Mouse (Mus musculus): Measurements from ENCODE around the gene Sbf2. TPM values are rescaled to one million over a fixed set of nuclear protein-coding genes. Genes with fewer than 3 reads are reported as not detected.
"Not testable (repeated sequence)": the region's sequence is repeated elsewhere in the genome, so short reads cannot be mapped to it uniquely, and the experiment has no call there.

The Sbf2 gene
- polyA plus RNA-seq, 1 experiment from 2014 or later = 24.7 TPM

DNA sequence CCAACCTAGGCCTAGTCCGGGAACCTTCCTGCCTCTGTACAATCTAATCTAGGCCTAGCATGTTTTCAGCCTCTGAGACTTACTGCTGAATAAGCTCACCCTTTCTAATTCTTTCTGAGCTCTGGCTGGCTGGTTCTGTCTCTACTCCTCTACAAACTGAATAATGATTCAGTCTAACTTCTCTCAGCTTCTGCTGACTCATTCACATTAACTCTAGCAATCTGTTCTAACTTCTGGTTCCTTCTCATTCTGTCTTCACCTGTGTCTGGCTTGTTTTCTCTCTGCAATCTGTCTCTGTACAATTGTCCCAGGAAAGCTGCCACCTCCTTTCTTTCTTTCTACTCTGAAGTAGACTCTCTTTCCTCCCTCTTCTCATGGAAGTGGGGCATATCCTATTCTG lies 59.5 kb downstream of the Sbf2 start:
- Histone ChIP-seq H3K36me3 (ENCODE audit: control insufficient read depth, insufficient read depth, low read length) (no peaks in the 10 kb centered on the region), H3K4me1 (ENCODE audit: control insufficient read depth, insufficient read depth, low read length) (no peaks in the 10 kb centered on the region), H3K9me3 (ENCODE audit: control insufficient read depth, low read length) (no peaks in the 10 kb centered on the region), H3K27me3 (replicated peaks; ENCODE audit: control insufficient read depth, insufficient read depth, low read length) (no peaks in the 10 kb centered on the region), H3K4me2 (ENCODE audit: low read depth, low read length) (no peak overlapping the region), H3K4me3 (ENCODE audit: low read length) (no peak overlapping the region), H3K27ac (ENCODE audit: low read length) (no peak overlapping the region), H3K9ac (ENCODE audit: low read depth, low read length) (no peak overlapping the region)
- ATAC-seq = no peak
- WGBS = 90% methylated on average over 1 of the region's 1 CpGs

DNA sequence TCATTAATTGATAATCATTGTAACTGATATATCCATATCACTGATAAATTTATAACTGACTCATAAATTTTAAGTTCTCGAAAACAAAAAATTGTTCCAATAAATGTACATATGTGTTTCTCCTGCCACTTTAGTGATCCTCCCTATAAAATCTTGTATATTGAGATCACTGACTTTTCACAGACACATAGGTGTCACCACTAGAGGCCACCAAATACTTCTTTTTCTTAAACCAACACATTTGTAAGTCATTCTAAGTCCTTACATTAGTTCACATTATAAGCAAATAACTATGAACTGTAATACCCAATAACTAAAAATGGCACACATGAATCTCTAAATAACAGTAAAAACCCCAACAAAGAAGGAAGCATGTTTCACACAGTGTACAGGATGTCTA lies 66.5 kb downstream of the Sbf2 start:
- no peak overlapping the region for H3K4me2 ChIP-seq (ENCODE audit: low read depth, low read length)
- no peak for ATAC-seq
- 84% methylated on average over 1 of the region's 1 CpGs for WGBS

DNA sequence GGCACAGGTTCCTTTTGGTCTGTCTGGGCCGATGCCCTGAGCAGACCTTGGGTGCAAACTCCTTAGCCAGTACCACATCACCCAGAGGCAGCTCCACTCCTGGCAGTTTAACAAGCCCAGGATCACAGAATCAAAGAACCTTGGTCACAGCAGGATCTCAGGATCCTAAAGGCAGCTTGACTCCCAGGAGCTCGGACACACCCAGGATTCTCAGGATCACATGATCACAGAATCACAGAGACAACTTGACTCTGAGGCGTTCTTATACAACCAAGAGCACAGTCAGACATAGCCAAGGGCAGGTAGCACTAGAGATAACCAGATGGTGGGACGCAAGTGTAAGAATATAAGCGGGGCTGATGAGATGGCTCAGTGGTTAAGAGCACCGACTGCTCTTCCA lies 71.4 kb downstream of the Sbf2 start:
- Histone ChIP-seq H3K4me1 (ENCODE audit: control insufficient read depth, insufficient read depth, low read length) (0 out of 2 replicates have a peak, but pooled peaks cover 3% of the 10 kb centered on the region), H3K36me3 (ENCODE audit: control insufficient read depth, insufficient read depth, low read length) (no peaks in the 10 kb centered on the region), H3K27me3 (replicated peaks; ENCODE audit: control insufficient read depth, insufficient read depth, low read length) (no peaks in the 10 kb centered on the region), H3K9ac (ENCODE audit: low read depth, low read length) (no peak overlapping the region), H3K27ac (ENCODE audit: low read length) (no peak overlapping the region), H3K4me2 (ENCODE audit: low read depth, low read length) (no peak overlapping the region), H3K9me3 (ENCODE audit: control insufficient read depth, low read length) (no peaks in the 10 kb centered on the region), H3K4me3 (ENCODE audit: low read length) (no peak overlapping the region)
- ATAC-seq = no peak
- 83% methylated on average over 6 of the region's 6 CpGs for WGBS

More for the DNA sequence above, 66.5 kb downstream of the Sbf2 start:
- no peaks in the 10 kb centered on the region for H3K36me3 ChIP-seq (ENCODE audit: control insufficient read depth, insufficient read depth, low read length)
- H3K9me3 ChIP-seq (ENCODE audit: control insufficient read depth, low read length) = no peaks in the 10 kb centered on the region
- no peaks in the 10 kb centered on the region for H3K4me1 ChIP-seq (ENCODE audit: control insufficient read depth, insufficient read depth, low read length)
- H3K27me3 ChIP-seq (replicated peaks; ENCODE audit: control insufficient read depth, insufficient read depth, low read length) = no peaks in the 10 kb centered on the region
- no peak overlapping the region for H3K9ac ChIP-seq (ENCODE audit: low read depth, low read length)
- no peak overlapping the region for H3K4me3 ChIP-seq (ENCODE audit: low read length)
- no peak overlapping the region for H3K27ac ChIP-seq (ENCODE audit: low read length)

DNA sequence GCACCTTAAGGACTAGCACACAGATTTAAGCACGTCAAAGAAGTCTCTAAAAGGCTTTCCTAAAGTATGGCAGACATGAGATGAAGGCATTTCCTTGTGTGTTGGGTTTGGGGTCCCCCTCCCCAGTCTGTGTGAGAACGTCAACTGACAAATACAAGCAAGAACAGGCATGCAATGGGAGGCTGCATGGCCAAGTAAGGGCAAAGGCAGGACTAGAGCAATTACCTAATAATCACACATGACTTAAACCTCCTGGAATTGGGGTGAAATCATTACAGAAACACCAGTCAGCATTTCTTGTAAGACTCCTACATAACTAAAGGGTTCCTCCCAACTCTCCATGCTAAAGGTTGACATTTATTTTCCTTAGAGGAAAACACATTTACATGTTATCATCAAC lies 75.5 kb downstream of the Sbf2 start:
- Histone ChIP-seq H3K27ac (ENCODE audit: low read length) (no peak overlapping the region), H3K36me3 (ENCODE audit: control insufficient read depth, insufficient read depth, low read length) (no peaks in the 10 kb centered on the region), H3K9ac (ENCODE audit: low read depth, low read length) (no peak overlapping the region), H3K27me3 (replicated peaks; ENCODE audit: control insufficient read depth, insufficient read depth, low read length) (no peaks in the 10 kb centered on the region), H3K9me3 (ENCODE audit: control insufficient read depth, low read length) (no peaks in the 10 kb centered on the region), H3K4me3 (ENCODE audit: low read length) (no peak overlapping the region), H3K4me2 (ENCODE audit: low read depth, low read length) (no peak overlapping the region), H3K4me1 (ENCODE audit: control insufficient read depth, insufficient read depth, low read length) (0 out of 2 replicates have a peak, but pooled peaks cover 3% of the 10 kb centered on the region)
- 53% methylated on average over 2 of the region's 2 CpGs for WGBS
- ATAC-seq = no peak

DNA sequence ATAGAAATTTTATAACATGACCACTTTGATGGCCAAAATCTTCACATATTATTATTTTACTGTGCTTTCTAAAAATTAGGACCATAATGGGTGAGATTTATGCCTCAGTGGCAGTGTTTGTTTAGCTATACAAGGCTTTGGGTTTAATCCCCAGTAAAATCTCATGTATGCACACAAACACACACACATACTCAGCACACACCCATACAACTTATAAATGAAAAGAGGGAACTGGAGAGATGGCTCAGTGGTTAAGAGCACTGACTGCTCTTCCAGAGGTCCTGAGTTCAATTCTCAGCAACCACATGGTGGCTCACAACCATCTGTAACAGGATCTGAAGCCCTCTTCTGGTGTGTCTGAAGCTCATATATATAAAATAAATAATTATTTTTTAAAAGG lies 84.4 kb downstream of the Sbf2 start:
- H3K36me3 ChIP-seq (ENCODE audit: control insufficient read depth, insufficient read depth, low read length); ATAC-seq; H3K4me3 ChIP-seq (ENCODE audit: low read length); H3K9ac ChIP-seq (ENCODE audit: low read depth, low read length); H3K27me3 ChIP-seq (replicated peaks; ENCODE audit: control insufficient read depth, insufficient read depth, low read length); H3K27ac ChIP-seq (ENCODE audit: low read length); H3K4me2 ChIP-seq (ENCODE audit: low read depth, low read length); H3K9me3 ChIP-seq (ENCODE audit: control insufficient read depth, low read length); H3K4me1 ChIP-seq (ENCODE audit: control insufficient read depth, insufficient read depth, low read length): not testable (repeated sequence)

DNA sequence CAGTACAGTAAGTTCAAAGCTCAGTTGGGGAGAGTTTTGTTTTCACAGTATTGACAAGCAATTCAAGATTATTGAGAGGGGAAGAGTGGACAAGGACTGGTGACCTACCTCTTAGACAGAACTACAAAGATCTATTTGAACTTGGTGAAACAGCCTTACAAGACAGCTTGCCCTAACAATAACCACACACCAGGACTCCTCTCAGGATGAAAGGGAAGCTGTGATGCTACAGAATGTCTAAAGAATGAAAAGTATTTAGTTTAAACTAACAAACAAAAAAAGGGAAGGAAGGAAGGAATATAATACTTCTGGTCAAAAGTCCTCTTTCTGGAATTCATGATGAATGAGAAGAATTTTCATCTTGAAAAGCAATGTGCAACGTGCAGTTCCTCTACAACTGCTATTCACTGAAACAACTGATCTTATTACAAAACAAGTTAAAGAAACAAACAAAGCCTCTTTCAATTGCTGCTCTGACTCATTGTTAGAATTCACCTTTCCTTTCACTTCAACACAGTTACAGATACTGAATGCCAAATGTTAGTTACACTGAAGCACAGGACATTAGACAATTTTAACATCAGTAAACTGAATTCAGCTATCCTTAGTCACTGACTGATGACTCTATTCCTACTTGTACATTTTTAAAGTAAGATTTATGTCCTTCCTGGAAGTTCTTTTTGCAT lies 89.5 kb downstream of the Sbf2 start:
- H3K4me1 ChIP-seq (ENCODE audit: control insufficient read depth, insufficient read depth, low read length) = peaks cover 6% of the 10 kb centered on the region
- H3K9me3 ChIP-seq (ENCODE audit: control insufficient read depth, low read length) = no peaks in the 10 kb centered on the region
- no peaks in the 10 kb centered on the region for H3K36me3 ChIP-seq (ENCODE audit: control insufficient read depth, insufficient read depth, low read length)
- no peak for ATAC-seq
- WGBS = 34% methylated on average over 1 of the region's 1 CpGs
- H3K4me2 ChIP-seq (ENCODE audit: low read depth, low read length) = no peak overlapping the region
- no peak overlapping the region for H3K4me3 ChIP-seq (ENCODE audit: low read length)
- H3K27me3 ChIP-seq (replicated peaks; ENCODE audit: control insufficient read depth, insufficient read depth, low read length) = no peaks in the 10 kb centered on the region
- H3K27ac ChIP-seq (ENCODE audit: low read length) = no peak overlapping the region
- no peak overlapping the region for H3K9ac ChIP-seq (ENCODE audit: low read depth, low read length)

DNA sequence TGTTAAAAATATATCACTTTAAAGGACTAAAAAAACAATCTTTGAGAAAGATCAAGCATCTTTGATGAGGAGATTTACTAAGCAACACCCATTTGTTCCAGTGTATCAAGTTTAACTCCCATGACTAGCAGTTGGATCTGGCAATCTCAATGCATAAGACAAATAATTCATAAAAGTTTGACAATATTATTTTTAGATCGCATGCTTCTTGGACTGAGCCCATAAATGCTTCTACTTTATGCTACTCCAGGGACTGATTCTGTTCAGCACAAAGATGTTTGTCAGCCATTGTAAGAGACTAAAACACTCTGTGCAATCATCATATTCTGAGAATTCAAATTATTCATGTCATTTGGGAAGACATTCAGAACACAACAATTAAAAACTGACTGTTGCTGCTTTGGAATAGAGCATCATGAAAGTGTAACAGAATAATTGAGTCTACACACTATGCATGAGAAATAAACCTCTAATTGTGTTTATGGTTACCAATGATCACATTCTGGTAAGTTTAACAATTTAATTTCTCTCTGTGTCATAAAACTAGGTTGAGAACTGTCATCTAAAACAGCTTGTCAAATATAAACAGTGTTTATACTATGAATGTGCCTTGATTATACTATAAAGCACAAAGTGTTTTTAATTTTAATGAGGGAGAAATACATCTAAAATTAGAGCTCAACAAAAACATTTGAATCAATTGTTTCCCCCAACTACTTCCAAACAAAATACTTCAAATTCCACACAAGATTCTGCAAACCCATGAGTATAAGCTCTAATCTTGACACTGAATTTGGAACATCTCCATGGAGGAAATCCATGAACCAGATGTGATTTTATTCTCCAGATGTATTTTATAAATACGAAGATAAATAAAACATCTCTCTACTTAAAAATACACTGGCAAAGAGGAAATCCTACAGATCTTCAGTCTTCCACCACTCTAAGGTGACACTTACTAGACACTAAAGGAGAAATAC lies 98.2 kb downstream of the Sbf2 start:
- H3K27ac ChIP-seq (ENCODE audit: low read length) = no peak overlapping the region
- H3K36me3 ChIP-seq (ENCODE audit: control insufficient read depth, insufficient read depth, low read length) = no peaks in the 10 kb centered on the region
- no peak overlapping the region for H3K9ac ChIP-seq (ENCODE audit: low read depth, low read length)
- H3K4me1 ChIP-seq (ENCODE audit: control insufficient read depth, insufficient read depth, low read length) = no peaks in the 10 kb centered on the region
- WGBS = 50% methylated on average over 2 of the region's 2 CpGs
- no peak overlapping the region for H3K4me3 ChIP-seq (ENCODE audit: low read length)
- H3K4me2 ChIP-seq (ENCODE audit: low read depth, low read length) = no peak overlapping the region
- ATAC-seq = no peak
- no peaks in the 10 kb centered on the region for H3K27me3 ChIP-seq (replicated peaks; ENCODE audit: control insufficient read depth, insufficient read depth, low read length)
- no peaks in the 10 kb centered on the region for H3K9me3 ChIP-seq (ENCODE audit: control insufficient read depth, low read length)

DNA sequence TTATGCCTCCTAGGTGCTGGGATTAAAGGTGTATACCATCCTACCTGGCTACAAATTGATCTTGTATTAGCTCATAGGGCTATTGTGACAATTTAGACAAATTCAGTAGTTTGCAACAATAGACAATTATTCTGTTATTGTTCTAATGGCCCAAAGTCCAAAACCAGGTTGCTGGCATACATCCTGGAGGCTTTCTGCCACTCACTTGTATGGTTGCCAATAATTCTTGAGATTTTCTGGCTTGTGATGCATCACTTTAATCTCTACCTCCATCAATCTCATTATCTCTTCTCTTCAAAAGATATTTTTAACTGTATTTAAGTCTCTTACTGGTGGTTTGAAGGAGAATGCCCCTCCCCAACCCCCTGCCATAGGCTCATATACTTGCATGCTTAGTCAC lies 100.6 kb downstream of the Sbf2 start:
- ATAC-seq = no peak
- Histone ChIP-seq H3K4me3 (ENCODE audit: low read length) (no peak overlapping the region), H3K9me3 (ENCODE audit: control insufficient read depth, low read length) (no peaks in the 10 kb centered on the region), H3K27ac (ENCODE audit: low read length) (no peak overlapping the region), H3K36me3 (ENCODE audit: control insufficient read depth, insufficient read depth, low read length) (no peaks in the 10 kb centered on the region), H3K4me2 (ENCODE audit: low read depth, low read length) (no peak overlapping the region), H3K9ac (ENCODE audit: low read depth, low read length) (no peak overlapping the region), H3K27me3 (replicated peaks; ENCODE audit: control insufficient read depth, insufficient read depth, low read length) (no peaks in the 10 kb centered on the region), H3K4me1 (ENCODE audit: control insufficient read depth, insufficient read depth, low read length) (no peaks in the 10 kb centered on the region)

DNA sequence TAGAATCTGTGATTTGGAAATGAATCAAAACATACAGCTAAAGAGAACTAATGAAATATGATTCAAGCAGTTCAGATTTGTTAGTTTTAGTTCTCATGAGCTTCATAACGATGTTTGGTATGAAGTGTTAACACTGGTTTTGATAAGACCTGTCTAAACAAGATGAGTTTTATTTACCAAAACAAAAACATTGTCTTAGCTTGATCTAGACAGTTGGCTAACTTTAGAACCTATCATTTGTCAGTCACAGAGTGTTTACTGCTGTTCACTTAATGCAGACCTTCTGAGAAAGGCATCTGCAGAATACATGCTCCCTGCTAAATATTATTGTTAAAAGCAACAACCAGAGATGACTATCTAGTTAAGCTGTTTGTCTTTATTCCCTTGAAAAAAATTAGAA lies 116.1 kb downstream of the Sbf2 start:
- Histone ChIP-seq H3K27ac (ENCODE audit: low read length) (no peak overlapping the region), H3K27me3 (replicated peaks; ENCODE audit: control insufficient read depth, insufficient read depth, low read length) (no peaks in the 10 kb centered on the region), H3K36me3 (ENCODE audit: control insufficient read depth, insufficient read depth, low read length) (no peaks in the 10 kb centered on the region), H3K9me3 (ENCODE audit: control insufficient read depth, low read length) (no peaks in the 10 kb centered on the region), H3K9ac (ENCODE audit: low read depth, low read length) (no peak overlapping the region), H3K4me3 (ENCODE audit: low read length) (no peak overlapping the region), H3K4me2 (ENCODE audit: low read depth, low read length) (no peak overlapping the region), H3K4me1 (ENCODE audit: control insufficient read depth, insufficient read depth, low read length) (no peaks in the 10 kb centered on the region)
- WGBS = 73% methylated on average over 1 of the region's 1 CpGs
- ATAC-seq = no peak
